Mouse (Mus musculus): ENCODE measurements around the gene Pafah1b1. TPM values are rescaled to one million over a fixed set of nuclear protein-coding genes. Genes with fewer than 3 reads are reported as not detected.

Gene Pafah1b1
- polyA plus RNA-seq, 1 experiment from 2014 or later: 83.3 TPM

- Histone ChIP-seq H3K27ac (replicated peaks; ENCODE audit: low read depth, low read length) (no peak overlapping the region), H3K36me3 (ENCODE audit: control insufficient read depth, insufficient read depth, low read length) (peaks cover 24% of the 10 kb centered on the region; the same call in 1 of the 2 replicates), H3K9me3 (ENCODE audit: control insufficient read depth, low read length) (no peaks in the 10 kb centered on the region), H3K4me1 (ENCODE audit: control insufficient read depth, insufficient read depth, low read length) (no peaks in the 10 kb centered on the region), H3K9ac (ENCODE audit: low read length) (no peak overlapping the region), H3K4me2 (ENCODE audit: low read depth, severe bottlenecking) (no peak overlapping the region), H3K4me3 (ENCODE audit: low read depth, low read length) (no peak overlapping the region), H3K27me3 (ENCODE audit: control insufficient read depth, insufficient read depth, low read length) (no peaks in the 10 kb centered on the region)
- no peak for ATAC-seq (ENCODE audit: insufficient number of reproducible peaks, low FRiP score, low TSS enrichment, low read depth)
- DNase-seq (ENCODE audit: low spot score): no peak
- WGBS: 91% methylated on average over 1 of the region's 1 CpGs
Measured at GRCm38 (mm10) chr11:74671013-74671412, 53.5 kb downstream of the Pafah1b1 start.

GRCm38 (mm10) chr11:74670151-74670550 is 54.3 kb downstream of the Pafah1b1 start:
- no peaks in the 10 kb centered on the region for H3K27me3 ChIP-seq (ENCODE audit: control insufficient read depth, insufficient read depth, low read length)
- H3K4me2 ChIP-seq (ENCODE audit: low read depth, severe bottlenecking): no peak overlapping the region
- ATAC-seq (ENCODE audit: insufficient number of reproducible peaks, low FRiP score, low TSS enrichment, low read depth) (no peak), DNase-seq (ENCODE audit: low spot score) (no peak)
- peaks cover 24% of the 10 kb centered on the region; the same call in 1 of the 2 replicates for H3K36me3 ChIP-seq (ENCODE audit: control insufficient read depth, insufficient read depth, low read length)
- H3K9ac ChIP-seq (ENCODE audit: low read length): no peak overlapping the region
- H3K4me3 ChIP-seq (ENCODE audit: low read depth, low read length): no peak overlapping the region
- H3K27ac ChIP-seq (replicated peaks; ENCODE audit: low read depth, low read length): no peak overlapping the region
- H3K4me1 ChIP-seq (ENCODE audit: control insufficient read depth, insufficient read depth, low read length): no peaks in the 10 kb centered on the region
- no peaks in the 10 kb centered on the region for H3K9me3 ChIP-seq (ENCODE audit: control insufficient read depth, low read length)

- Histone ChIP-seq H3K9ac (ENCODE audit: low read length) (no peak overlapping the region), H3K4me2 (ENCODE audit: low read depth, severe bottlenecking) (no peak overlapping the region), H3K27me3 (ENCODE audit: control insufficient read depth, insufficient read depth, low read length) (no peaks in the 10 kb centered on the region), H3K9me3 (ENCODE audit: control insufficient read depth, low read length) (no peaks in the 10 kb centered on the region), H3K4me3 (ENCODE audit: low read depth, low read length) (no peak overlapping the region), H3K27ac (replicated peaks; ENCODE audit: low read depth, low read length) (no peak overlapping the region), H3K4me1 (ENCODE audit: control insufficient read depth, insufficient read depth, low read length) (no peaks in the 10 kb centered on the region), H3K36me3 (ENCODE audit: control insufficient read depth, insufficient read depth, low read length) (peaks cover 21% of the 10 kb centered on the region; the same call in 1 of the 2 replicates)
- WGBS: 90% methylated on average over 2 of the region's 2 CpGs
- DNase-seq (ENCODE audit: low spot score) (no peak), ATAC-seq (ENCODE audit: insufficient number of reproducible peaks, low FRiP score, low TSS enrichment, low read depth) (no peak)
Measured at GRCm38 (mm10) chr11:74668971-74669370, 55.5 kb downstream of the Pafah1b1 start.

GRCm38 (mm10) chr11:74668466-74668865 is 56.0 kb downstream of the Pafah1b1 start:
- H3K36me3 ChIP-seq (ENCODE audit: control insufficient read depth, insufficient read depth, low read length): peaks cover 21% of the 10 kb centered on the region; the same call in 1 of the 2 replicates

GRCm38 (mm10) chr11:74667582-74668010 is 56.9 kb downstream of the Pafah1b1 start:
- Histone ChIP-seq H3K4me1 (ENCODE audit: control insufficient read depth, insufficient read depth, low read length) (no peaks in the 10 kb centered on the region), H3K27me3 (ENCODE audit: control insufficient read depth, insufficient read depth, low read length) (no peaks in the 10 kb centered on the region), H3K4me2 (ENCODE audit: low read depth, severe bottlenecking) (no peak overlapping the region), H3K9me3 (ENCODE audit: control insufficient read depth, low read length) (no peaks in the 10 kb centered on the region), H3K36me3 (ENCODE audit: control insufficient read depth, insufficient read depth, low read length) (peaks cover 24% of the 10 kb centered on the region), H3K4me3 (ENCODE audit: low read depth, low read length) (no peak overlapping the region), H3K9ac (ENCODE audit: low read length) (no peak overlapping the region), H3K27ac (replicated peaks; ENCODE audit: low read depth, low read length) (no peak overlapping the region)
- WGBS: 94% methylated on average over 13 of the region's 13 CpGs
- DNase-seq (ENCODE audit: low spot score) (no peak), ATAC-seq (ENCODE audit: insufficient number of reproducible peaks, low FRiP score, low TSS enrichment, low read depth) (no peak)

More at GRCm38 (mm10) chr11:74668466-74668865, 56.0 kb downstream of the Pafah1b1 start:
- Histone ChIP-seq H3K27ac (replicated peaks; ENCODE audit: low read depth, low read length) (no peak overlapping the region), H3K4me3 (ENCODE audit: low read depth, low read length) (no peak overlapping the region), H3K9ac (ENCODE audit: low read length) (no peak overlapping the region), H3K4me2 (ENCODE audit: low read depth, severe bottlenecking) (no peak overlapping the region), H3K4me1 (ENCODE audit: control insufficient read depth, insufficient read depth, low read length) (no peaks in the 10 kb centered on the region), H3K9me3 (ENCODE audit: control insufficient read depth, low read length) (no peaks in the 10 kb centered on the region), H3K27me3 (ENCODE audit: control insufficient read depth, insufficient read depth, low read length) (no peaks in the 10 kb centered on the region)
- no peak for DNase-seq (ENCODE audit: low spot score)
- 93% methylated on average over 5 of the region's 5 CpGs for WGBS
- no peak for ATAC-seq (ENCODE audit: insufficient number of reproducible peaks, low FRiP score, low TSS enrichment, low read depth)

GRCm38 (mm10) chr11:74666776-74667581 is 57.5 kb downstream of the Pafah1b1 start:
- H3K36me3 ChIP-seq (ENCODE audit: control insufficient read depth, insufficient read depth, low read length): peaks cover 26% of the 10 kb centered on the region
- no peak overlapping the region for H3K4me2 ChIP-seq (ENCODE audit: low read depth, severe bottlenecking)
- no peaks in the 10 kb centered on the region for H3K9me3 ChIP-seq (ENCODE audit: control insufficient read depth, low read length)
- ATAC-seq (ENCODE audit: insufficient number of reproducible peaks, low FRiP score, low TSS enrichment, low read depth): no peak
- H3K4me3 ChIP-seq (ENCODE audit: low read depth, low read length): no peak overlapping the region
- 94% methylated on average over 14 of the region's 14 CpGs for WGBS
- DNase-seq (ENCODE audit: low spot score): no peak
- no peak overlapping the region for H3K27ac ChIP-seq (replicated peaks; ENCODE audit: low read depth, low read length)
- no peaks in the 10 kb centered on the region for H3K4me1 ChIP-seq (ENCODE audit: control insufficient read depth, insufficient read depth, low read length)
- no peak overlapping the region for H3K9ac ChIP-seq (ENCODE audit: low read length)
- no peaks in the 10 kb centered on the region for H3K27me3 ChIP-seq (ENCODE audit: control insufficient read depth, insufficient read depth, low read length)

GRCm38 (mm10) chr11:74666284-74666652 is 58.2 kb downstream of the Pafah1b1 start:
- no peaks in the 10 kb centered on the region for H3K4me1 ChIP-seq (ENCODE audit: control insufficient read depth, insufficient read depth, low read length)
- DNase-seq (ENCODE audit: low spot score) (no peak), ATAC-seq (ENCODE audit: insufficient number of reproducible peaks, low FRiP score, low TSS enrichment, low read depth) (no peak)
- H3K27ac ChIP-seq (replicated peaks; ENCODE audit: low read depth, low read length): no peak overlapping the region
- H3K4me3 ChIP-seq (ENCODE audit: low read depth, low read length): no peak overlapping the region
- 90% methylated on average over 5 of the region's 5 CpGs for WGBS
- H3K27me3 ChIP-seq (ENCODE audit: control insufficient read depth, insufficient read depth, low read length): no peaks in the 10 kb centered on the region
- H3K4me2 ChIP-seq (ENCODE audit: low read depth, severe bottlenecking): no peak overlapping the region
- peaks cover 33% of the 10 kb centered on the region for H3K36me3 ChIP-seq (ENCODE audit: control insufficient read depth, insufficient read depth, low read length)
- no peak overlapping the region for H3K9ac ChIP-seq (ENCODE audit: low read length)
- no peaks in the 10 kb centered on the region for H3K9me3 ChIP-seq (ENCODE audit: control insufficient read depth, low read length)

GRCm38 (mm10) chr11:74665631-74666283 is 58.7 kb downstream of the Pafah1b1 start:
- Histone ChIP-seq H3K27me3 (ENCODE audit: control insufficient read depth, insufficient read depth, low read length) (no peaks in the 10 kb centered on the region), H3K4me2 (ENCODE audit: low read depth, severe bottlenecking) (no peak overlapping the region), H3K4me1 (ENCODE audit: control insufficient read depth, insufficient read depth, low read length) (no peaks in the 10 kb centered on the region), H3K9ac (ENCODE audit: low read length) (no peak overlapping the region), H3K4me3 (ENCODE audit: low read depth, low read length) (no peak overlapping the region), H3K27ac (replicated peaks; ENCODE audit: low read depth, low read length) (no peak overlapping the region), H3K36me3 (ENCODE audit: control insufficient read depth, insufficient read depth, low read length) (peaks cover 35% of the 10 kb centered on the region), H3K9me3 (ENCODE audit: control insufficient read depth, low read length) (no peaks in the 10 kb centered on the region)
- DNase-seq (ENCODE audit: low spot score) (no peak), ATAC-seq (ENCODE audit: insufficient number of reproducible peaks, low FRiP score, low TSS enrichment, low read depth) (no peak)
- WGBS: 92% methylated on average over 17 of the region's 17 CpGs
